19 mouse cellular contexts compared by ENCODE assay signal in genomic region chr1:43070726-43071125, GRCm38 (mm10). TPM values are rescaled to one million over a fixed set of nuclear protein-coding genes. Genes with fewer than 3 reads are reported as not detected.
DNase-seq lines count a peak whose midpoint lies in the region; ATAC-seq lines count a peak whose summit lies in the region.
"Had no signal": no experiment of that assay in that cellular context is flagged by ENCODE, and none has a peak within 500 bp of the region (broad histone marks: within the 10 kb centered on the region; RNA-seq: fewer than 3 reads in every experiment).

No protein-coding gene starts in this region.

- peaks cover 9% of the 10 kb centered on the region; the same call in 1 of the 2 replicates for H3K36me3 ChIP-seq in liver, embryonic 11.5 days (ENCODE audit: control insufficient read depth, insufficient read depth, low read length)
- peaks cover 62% of the 10 kb centered on the region for H3K36me3 ChIP-seq in liver, embryonic 12.5 days

- ATAC-seq in liver, embryonic 11.5 days (replicated peaks; ENCODE audit: low FRiP score): no peak
- peak; percentile 27; the same call in 1 of the 2 replicates for ATAC-seq in liver, embryonic 12.5 days
- ATAC-seq: inflammation-experienced regulatory T-cells, adult 6 months had no signal

- no peak overlapping the region for H3K4me3 ChIP-seq in liver, embryonic 11.5 days (ENCODE audit: low read depth, low read length)
- no peak overlapping the region for H3K4me3 ChIP-seq in liver, embryonic 12.5 days
- H3K4me3 ChIP-seq: heart, adult 2 months; liver, embryonic 13.5 days; neural tube, embryonic 13.5 days had no signal

- H3K4me2 ChIP-seq in liver, embryonic 11.5 days: no peak overlapping the region
- H3K4me2 ChIP-seq in liver, embryonic 12.5 days: no peak overlapping the region
- H3K4me2 ChIP-seq: liver, embryonic 13.5 days; neural tube, embryonic 13.5 days had no signal

- peak; percentile 12 for DNase-seq in liver
- no peak for DNase-seq in liver, embryonic 11.5 days (ENCODE audit: low spot score)
- DNase-seq in lung, postnatal 36 days: peak; percentile 68
- DNase-seq in urinary bladder, adult 18-20 months (ENCODE audit: low spot score in 2 of 2): no peak
- DNase-seq in gastrocnemius, postnatal 14 days: no peak
- no peak for DNase-seq in cerebellum, adult 18-20 months
- no peak for DNase-seq in spleen, postnatal 4 days (ENCODE audit: low spot score in 2 of 2)
- DNase-seq: adrenal gland, adult 8-10 months; cerebellum, postnatal 36 days; heart, adult 2 months; heart, postnatal 14 days; kidney, postnatal 36 days; liver, embryonic 13.5 days; midbrain, embryonic 14.5 days; retina, postnatal 1 day; thymus, adult 18-20 months had no signal

- no peaks in the 10 kb centered on the region for H3K4me1 ChIP-seq in liver, embryonic 11.5 days (replicated peaks; ENCODE audit: control insufficient read depth, insufficient read depth, low read length)
- no peaks in the 10 kb centered on the region for H3K4me1 ChIP-seq in liver, embryonic 12.5 days
- H3K4me1 ChIP-seq: neural tube, embryonic 13.5 days had no signal

- WGBS in liver, embryonic 11.5 days: 80% methylated on average over 5 of the region's 5 CpGs
- 63% methylated on average over 5 of the region's 5 CpGs for WGBS in liver, embryonic 12.5 days (ENCODE audit: insufficient replicate concordance)

- intact Hi-C loops in gastrocnemius, postnatal 14 days (cut with DNase I; ENCODE audit: low total_unique reads): no loop called here

- no peak overlapping the region for H3K9ac ChIP-seq in liver, embryonic 11.5 days (ENCODE audit: low read depth, low read length)
- H3K9ac ChIP-seq in liver, embryonic 12.5 days: no peak overlapping the region
- H3K9ac ChIP-seq: liver, embryonic 13.5 days; neural tube, embryonic 13.5 days had no signal

- H3K27ac ChIP-seq in liver, embryonic 11.5 days (ENCODE audit: low read depth, low read length): no peak overlapping the region
- no peak overlapping the region for H3K27ac ChIP-seq in liver, embryonic 12.5 days
- H3K27ac ChIP-seq: heart, adult 2 months; liver, embryonic 13.5 days; neural tube, embryonic 13.5 days had no signal

- no peaks in the 10 kb centered on the region for H3K27me3 ChIP-seq in liver, embryonic 11.5 days (replicated peaks; ENCODE audit: control insufficient read depth, insufficient read depth, low read length)
- H3K27me3 ChIP-seq in liver, embryonic 12.5 days (replicated peaks): no peaks in the 10 kb centered on the region
- H3K27me3 ChIP-seq: liver, embryonic 13.5 days; neural tube, embryonic 13.5 days had no signal

- H3K9me3 ChIP-seq in liver, embryonic 11.5 days (ENCODE audit: control insufficient read depth, low read length): no peaks in the 10 kb centered on the region
- no peaks in the 10 kb centered on the region for H3K9me3 ChIP-seq in liver, embryonic 12.5 days (replicated peaks)
- H3K9me3 ChIP-seq: liver, embryonic 13.5 days; neural tube, embryonic 13.5 days had no signal

RNA-seq across cellular contexts. Expression of gene Tgfbrap1, which starts 27.7 kb away (rescaled TPM):
- 11.4 and 11.7 TPM in 2 replicates for polyA plus RNA-seq in liver, embryonic 11.5 days (2014; fragmentation: Nextera tagmentation; extraction: Ambion mirVana)
- 6.1 and 6.7 TPM in 2 replicates for polyA plus RNA-seq in liver, embryonic 12.5 days (2016; fragmentation: Nextera tagmentation; extraction: Ambion mirVana)
- 10 to 100 TPM in 1 of 2 experiments, 1 to 10 TPM in 1; 9.1 to 10.3 TPM for total RNA-seq in gastrocnemius, postnatal 14 days (2021)

RNA-seq across cellular contexts. Expression of gene AI597479, which starts 27.8 kb away (rescaled TPM):
- 21.5 and 24.0 TPM in 2 replicates for polyA plus RNA-seq in liver, embryonic 11.5 days (2014; fragmentation: Nextera tagmentation; extraction: Ambion mirVana)
- 12.5 and 14.2 TPM in 2 replicates for polyA plus RNA-seq in liver, embryonic 12.5 days (2016; fragmentation: Nextera tagmentation; extraction: Ambion mirVana)
- total RNA-seq in gastrocnemius, postnatal 14 days (2021): 10 to 100 TPM; 10.8 to 10.9 TPM

Comparison
In these comparisons a context has a peak if more than half of its experiments do, and no peak if none do; other contexts are left out.
1. DNase-seq: peak in liver (single experiment) and lung, postnatal 36 days (single experiment); none in liver, embryonic 11.5 days (single experiment), urinary bladder, adult 18-20 months (0 of 2), gastrocnemius, postnatal 14 days (single experiment), cerebellum, adult 18-20 months (0 of 2) and spleen, postnatal 4 days (0 of 2).